Mouse (Mus musculus): ENCODE data around the gene Gata2. TPM values are rescaled to one million over a fixed set of nuclear protein-coding genes. Genes with fewer than 3 reads are reported as not detected.

Gene Gata2
- polyA plus RNA-seq, 1 experiment from 2014 or later: 9.0 TPM

DNA sequence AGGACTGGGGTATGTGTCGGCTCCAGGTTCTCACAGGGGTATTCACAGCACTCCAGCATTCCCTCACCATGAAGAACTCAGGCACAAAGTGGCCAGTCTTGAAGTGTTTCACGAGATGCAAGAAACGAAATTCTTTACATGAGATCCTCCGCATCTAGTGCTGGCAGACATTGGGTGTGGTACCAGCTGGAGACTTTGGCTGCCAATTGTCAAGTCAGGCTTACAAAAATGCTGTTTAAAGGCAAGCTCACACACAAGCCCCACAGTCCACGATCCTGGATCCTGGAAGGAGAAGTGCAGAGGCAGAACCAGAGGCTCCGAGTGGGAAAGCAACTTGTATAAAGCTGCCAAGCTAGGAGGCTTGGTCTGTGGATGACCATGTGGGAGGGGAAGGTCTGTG lies 5.5 kb upstream of the Gata2 start:
- WGBS: 77% methylated on average over 6 of the region's 6 CpGs
- no peak overlapping the region for H3K27ac ChIP-seq
- peaks cover 18% of the 10 kb centered on the region for H3K4me1 ChIP-seq
- H3K27me3 ChIP-seq (replicated peaks): peaks cover 70% of the 10 kb centered on the region
- H3K4me2 ChIP-seq (replicated peaks): no peak overlapping the region
- H3K4me3 ChIP-seq: no peak overlapping the region
- ATAC-seq (ENCODE audit: low FRiP score, low read depth): no peak
- no peaks in the 10 kb centered on the region for H3K36me3 ChIP-seq
- no peak overlapping the region for H3K9ac ChIP-seq
- no peaks in the 10 kb centered on the region for H3K9me3 ChIP-seq

- WGBS: 1% methylated on average over 56 of the region's 56 CpGs
- peaks cover 28% of the 10 kb centered on the region for H3K4me1 ChIP-seq
- H3K27ac ChIP-seq: no peak overlapping the region
- H3K4me3 ChIP-seq: peak overlapping the region; percentile 39
- H3K4me2 ChIP-seq (replicated peaks): peak overlapping the region; percentile 74
- H3K27me3 ChIP-seq (replicated peaks): peaks cover 84% of the 10 kb centered on the region
- H3K36me3 ChIP-seq: no peaks in the 10 kb centered on the region
- H3K9me3 ChIP-seq: no peaks in the 10 kb centered on the region
- H3K9ac ChIP-seq: peak overlapping the region; percentile 33; the same call in 1 of the 2 replicates
- peak; percentile 75 for ATAC-seq (ENCODE audit: low FRiP score, low read depth)
These were observed 4.2 kb upstream of the Gata2 start for GRCm38 (mm10) chr6:88189312-88190042.

GRCm38 (mm10) chr6:88190043-88190309 lies 3.7 kb upstream of the Gata2 start:
- Histone ChIP-seq H3K4me3 (peak overlapping the region; percentile 39), H3K27ac (no peak overlapping the region), H3K36me3 (no peaks in the 10 kb centered on the region), H3K27me3 (replicated peaks) (peaks cover 89% of the 10 kb centered on the region), H3K4me1 (peaks cover 28% of the 10 kb centered on the region), H3K9me3 (no peaks in the 10 kb centered on the region), H3K9ac (0 out of 2 replicates have a peak overlapping the region, but pooled peaks have one; percentile 17), H3K4me2 (replicated peaks) (peak overlapping the region; percentile 74)
- no peak; the same call in none of the 2 replicates for ATAC-seq (ENCODE audit: low FRiP score, low read depth)
- under 1% methylated on average over 13 of the region's 13 CpGs for WGBS

- no peaks in the 10 kb centered on the region for H3K36me3 ChIP-seq
- H3K9ac ChIP-seq: 0 out of 2 replicates have a peak overlapping the region, but pooled peaks have one; percentile 17
- no peak overlapping the region for H3K27ac ChIP-seq
- H3K4me2 ChIP-seq (replicated peaks): peak overlapping the region; percentile 74
- ATAC-seq (ENCODE audit: low FRiP score, low read depth): 0 out of 2 replicates have a peak, but pooled peaks have one; percentile 8
- peaks cover 28% of the 10 kb centered on the region for H3K4me1 ChIP-seq
- 0 out of 2 replicates have a peak overlapping the region, but pooled peaks have one; percentile 18 for H3K4me3 ChIP-seq
- peaks cover 94% of the 10 kb centered on the region for H3K27me3 ChIP-seq (replicated peaks)
- WGBS: 1% methylated on average over 49 of the region's 49 CpGs
- H3K9me3 ChIP-seq: no peaks in the 10 kb centered on the region
These were observed 3.2 kb upstream of the Gata2 start for GRCm38 (mm10) chr6:88190310-88191023.

DNA sequence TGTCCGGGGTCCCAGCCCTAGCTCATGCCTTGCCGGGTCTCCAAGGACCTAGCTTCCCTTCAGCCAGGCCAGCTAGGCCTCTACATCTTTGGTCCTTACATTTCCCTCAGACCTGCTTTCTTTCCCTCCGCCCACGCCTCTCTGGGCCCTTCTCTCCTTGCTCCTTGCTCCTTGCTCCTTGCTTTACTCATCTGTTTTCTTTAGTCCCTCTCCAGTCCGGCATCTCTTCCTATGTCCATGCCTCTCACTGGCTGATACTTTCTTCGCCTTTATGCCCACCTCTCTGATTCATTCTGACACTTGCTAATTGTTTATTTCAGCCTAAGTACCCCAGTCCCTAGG lies 2.7 kb upstream of the Gata2 start:
- Histone ChIP-seq H3K4me3 (no peak overlapping the region), H3K36me3 (no peaks in the 10 kb centered on the region), H3K9me3 (no peaks in the 10 kb centered on the region), H3K4me2 (replicated peaks) (peak overlapping the region; percentile 74), H3K27ac (no peak overlapping the region), H3K4me1 (peaks cover 28% of the 10 kb centered on the region), H3K9ac (no peak overlapping the region), H3K27me3 (replicated peaks) (peaks cover 94% of the 10 kb centered on the region)
- no peak for ATAC-seq (ENCODE audit: low FRiP score, low read depth)
- WGBS: 13% methylated on average over 6 of the region's 6 CpGs

DNA sequence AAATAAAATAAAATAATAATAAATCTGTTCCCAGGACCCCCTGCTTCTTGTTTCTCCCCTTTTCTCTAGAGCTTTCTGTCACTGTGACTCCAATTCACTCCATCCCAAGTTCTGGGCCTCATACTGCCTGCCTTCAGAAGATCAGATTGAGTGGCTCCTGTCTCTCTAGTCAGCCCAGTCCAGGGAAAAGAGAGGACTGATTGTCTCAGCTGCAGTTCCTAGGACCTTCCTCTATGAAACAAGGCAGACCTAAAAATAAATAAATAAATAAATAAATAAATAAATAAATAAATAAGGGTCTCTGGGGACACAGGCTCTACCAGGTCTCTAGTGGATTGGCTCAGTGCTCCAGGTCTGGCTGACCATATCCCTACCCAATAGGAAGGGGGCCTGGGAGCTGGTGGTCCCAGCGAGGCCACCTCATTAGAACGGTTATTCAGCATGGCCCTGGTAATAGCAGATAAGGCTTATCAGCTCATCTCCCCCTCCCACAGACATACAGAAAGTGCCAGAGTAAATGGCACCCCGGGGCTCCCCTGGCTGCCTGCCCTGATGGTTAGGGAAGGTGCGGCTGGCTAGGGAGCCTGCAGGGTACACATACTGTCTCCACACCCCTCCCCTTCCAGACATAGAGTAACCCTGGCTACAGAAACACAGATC lies 2.1 kb upstream of the Gata2 start:
- ATAC-seq (ENCODE audit: low FRiP score, low read depth): no peak
- H3K9me3 ChIP-seq: no peaks in the 10 kb centered on the region
- H3K36me3 ChIP-seq: no peaks in the 10 kb centered on the region
- peaks cover 29% of the 10 kb centered on the region for H3K4me1 ChIP-seq
- no peak overlapping the region for H3K9ac ChIP-seq
- H3K4me3 ChIP-seq: no peak overlapping the region
- WGBS: 16% methylated on average over 4 of the region's 4 CpGs
- H3K4me2 ChIP-seq (replicated peaks): no peak overlapping the region
- H3K27ac ChIP-seq: no peak overlapping the region
- H3K27me3 ChIP-seq (replicated peaks): peaks cover 99% of the 10 kb centered on the region

DNA sequence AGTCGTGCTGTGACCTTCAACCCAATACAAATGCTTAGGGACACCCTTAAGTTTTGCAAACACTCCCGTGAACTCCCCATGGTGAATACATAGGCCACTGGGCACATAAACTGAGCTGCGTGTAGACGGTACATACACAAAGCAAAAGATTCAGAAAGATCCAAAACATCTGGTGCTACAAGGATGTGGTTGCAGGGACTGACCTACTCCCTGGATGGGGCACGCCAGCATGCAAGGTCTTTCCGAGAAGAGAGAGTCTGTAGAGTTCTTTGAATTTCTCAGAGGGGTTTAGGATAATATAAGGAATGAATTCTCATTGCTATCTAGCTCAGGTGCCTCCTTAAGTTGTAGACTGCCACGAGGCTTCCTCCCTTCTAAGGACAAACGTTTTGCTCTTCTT lies 935 bp upstream of the Gata2 start:
- H3K4me2 ChIP-seq (replicated peaks): no peak overlapping the region
- no peak overlapping the region for H3K9ac ChIP-seq
- no peak for ATAC-seq (ENCODE audit: low FRiP score, low read depth)
- no peaks in the 10 kb centered on the region for H3K9me3 ChIP-seq
- no peak overlapping the region for H3K4me3 ChIP-seq
- peaks cover 40% of the 10 kb centered on the region for H3K4me1 ChIP-seq
- no peak overlapping the region for H3K27ac ChIP-seq
- H3K27me3 ChIP-seq (replicated peaks): peaks cover 100% of the 10 kb centered on the region
- H3K36me3 ChIP-seq: no peaks in the 10 kb centered on the region
- WGBS: 5% methylated on average over 8 of the region's 8 CpGs

DNA sequence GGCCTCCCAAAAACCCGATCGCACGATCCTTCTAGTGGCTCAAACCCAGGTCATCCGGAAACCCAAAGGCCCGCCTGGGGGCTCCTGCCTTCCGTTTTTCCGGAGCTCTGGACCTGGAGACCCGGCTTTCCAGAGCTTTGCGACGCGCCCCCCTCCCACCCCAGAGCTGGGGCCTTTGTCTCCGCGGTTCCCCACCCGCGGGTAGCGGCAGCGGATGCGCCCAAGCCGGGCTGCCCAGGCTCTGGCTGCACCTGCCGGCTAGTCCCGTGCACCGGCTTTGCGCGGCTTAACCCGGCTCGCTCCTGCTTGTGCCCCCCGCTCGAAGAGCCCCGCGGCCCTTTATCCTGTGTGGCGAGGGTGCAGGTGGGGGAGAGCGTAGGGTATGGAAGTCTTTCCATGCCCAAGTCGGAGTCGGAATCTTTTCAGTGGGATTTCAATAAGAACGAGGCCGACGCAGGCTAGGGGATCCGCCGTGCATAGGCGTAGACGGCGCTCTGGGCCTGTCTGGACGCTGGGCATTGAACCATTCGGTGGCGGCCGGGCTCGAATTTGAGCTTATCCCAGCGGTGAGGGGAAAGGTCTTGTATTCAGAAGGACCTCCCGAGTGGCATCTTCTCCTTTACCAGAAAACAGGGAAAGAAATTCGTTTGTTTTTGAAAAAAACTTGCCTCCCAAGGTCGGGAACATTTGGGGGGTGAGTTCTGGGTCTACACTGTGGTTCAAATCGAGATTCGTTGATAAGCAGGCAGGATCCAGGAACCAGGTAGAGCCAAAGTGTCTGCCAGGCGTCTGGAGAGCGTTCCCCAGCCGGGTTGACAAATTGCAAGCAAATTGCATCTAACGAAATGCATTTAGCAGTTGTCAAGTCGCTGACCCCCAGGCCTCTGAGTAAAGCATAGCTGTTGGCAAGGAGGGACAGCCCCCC lies 624 bp downstream of the Gata2 start:
- Histone ChIP-seq H3K36me3 (no peaks in the 10 kb centered on the region), H3K4me1 (peaks cover 49% of the 10 kb centered on the region), H3K4me3 (peak overlapping the region; percentile 27), H3K9me3 (no peaks in the 10 kb centered on the region), H3K27me3 (replicated peaks) (peaks cover 100% of the 10 kb centered on the region), H3K4me2 (replicated peaks) (peak overlapping the region; percentile 58), H3K27ac (no peak overlapping the region), H3K9ac (peak overlapping the region; percentile 40; the same call in 1 of the 2 replicates)
- under 1% methylated on average over 58 of the region's 58 CpGs for WGBS
- no peak for ATAC-seq (ENCODE audit: low FRiP score, low read depth)

- Histone ChIP-seq H3K27me3 (replicated peaks) (peaks cover 100% of the 10 kb centered on the region), H3K27ac (no peak overlapping the region), H3K9ac (no peak overlapping the region), H3K4me3 (peak overlapping the region; percentile 3; the same call in 1 of the 2 replicates), H3K4me2 (replicated peaks) (no peak overlapping the region), H3K9me3 (no peaks in the 10 kb centered on the region), H3K36me3 (no peaks in the 10 kb centered on the region), H3K4me1 (peaks cover 48% of the 10 kb centered on the region)
- ATAC-seq (ENCODE audit: low FRiP score, low read depth): no peak
- WGBS: under 1% methylated on average over 7 of the region's 7 CpGs
These were observed 1.3 kb downstream of the Gata2 start for GRCm38 (mm10) chr6:88194978-88195325.

- Histone ChIP-seq H3K9ac (no peak overlapping the region), H3K4me1 (peaks cover 39% of the 10 kb centered on the region)
These were observed 2.5 kb downstream of the Gata2 start for GRCm38 (mm10) chr6:88196054-88196732.

GRCm38 (mm10) chr6:88196733-88197312 lies 3.1 kb downstream of the Gata2 start:
- no peak overlapping the region for H3K27ac ChIP-seq

More at GRCm38 (mm10) chr6:88196054-88196732, 2.5 kb downstream of the Gata2 start:
- 0 out of 2 replicates have a peak overlapping the region, but pooled peaks have one; percentile 1 for H3K4me3 ChIP-seq
- H3K36me3 ChIP-seq: no peaks in the 10 kb centered on the region
- H3K9me3 ChIP-seq: no peaks in the 10 kb centered on the region
- H3K27me3 ChIP-seq (replicated peaks): peaks cover 100% of the 10 kb centered on the region
- no peak overlapping the region for H3K27ac ChIP-seq
- peak overlapping the region; percentile 62 for H3K4me2 ChIP-seq (replicated peaks)
- 1% methylated on average over 33 of the region's 33 CpGs for WGBS
- no peak for ATAC-seq (ENCODE audit: low FRiP score, low read depth)

More at GRCm38 (mm10) chr6:88196733-88197312, 3.1 kb downstream of the Gata2 start:
- ATAC-seq (ENCODE audit: low FRiP score, low read depth): no peak
- Histone ChIP-seq H3K36me3 (no peaks in the 10 kb centered on the region), H3K4me1 (peaks cover 39% of the 10 kb centered on the region), H3K27me3 (replicated peaks) (peaks cover 100% of the 10 kb centered on the region), H3K9ac (no peak overlapping the region), H3K9me3 (no peaks in the 10 kb centered on the region), H3K4me3 (peak overlapping the region; percentile 25), H3K4me2 (replicated peaks) (peak overlapping the region; percentile 62)
- WGBS: under 1% methylated on average over 42 of the region's 44 CpGs

Measured in neural tube, embryonic 12.5 days (tissue).